Mouse (Mus musculus): ENCODE measurements at regions not wholly inside any gene's neighbourhood (a gene's known extent, or its start where the extent isn't known, plus 50 kb on each side); places are given as distances from the start of the nearest gene placed in this dataset.

- H3K4me2 ChIP-seq (ENCODE audit: low read depth, low read length), result no peak overlapping the region
- H3K4me3 ChIP-seq (ENCODE audit: low read length), result no peak overlapping the region
- H3K9me3 ChIP-seq (ENCODE audit: control insufficient read depth, low read length), result no peaks in the 10 kb centered on the region
- no peak for ATAC-seq (ENCODE audit: low read depth)
- H3K9ac ChIP-seq (ENCODE audit: low read length), result no peak overlapping the region
- no peaks in the 10 kb centered on the region for H3K36me3 ChIP-seq (ENCODE audit: control insufficient read depth, insufficient read depth, low read length)
- H3K27ac ChIP-seq (ENCODE audit: low read length), result no peak overlapping the region
- H3K27me3 ChIP-seq (ENCODE audit: control insufficient read depth, insufficient read depth, low read depth, low read length), result no peaks in the 10 kb centered on the region
- WGBS, result 60% methylated on average over 2 of the region's 2 CpGs
- H3K4me1 ChIP-seq (replicated peaks; ENCODE audit: control insufficient read depth, insufficient read depth, low read length), result no peaks in the 10 kb centered on the region
Observed at GRCm38 (mm10) chr14:15809083-15809482, 370.3 kb upstream of the Lrrc3b start.

GRCm38 (mm10) chr14:15841390-15842023 is 402.7 kb upstream of the Lrrc3b start:
- Histone ChIP-seq H3K4me1 (replicated peaks; ENCODE audit: control insufficient read depth, insufficient read depth, low read length) (no peaks in the 10 kb centered on the region), H3K9me3 (ENCODE audit: control insufficient read depth, low read length) (no peaks in the 10 kb centered on the region), H3K4me2 (ENCODE audit: low read depth, low read length) (no peak overlapping the region), H3K9ac (ENCODE audit: low read length) (no peak overlapping the region), H3K27me3 (ENCODE audit: control insufficient read depth, insufficient read depth, low read depth, low read length) (no peaks in the 10 kb centered on the region), H3K4me3 (ENCODE audit: low read length) (no peak overlapping the region), H3K27ac (ENCODE audit: low read length) (no peak overlapping the region), H3K36me3 (ENCODE audit: control insufficient read depth, insufficient read depth, low read length) (no peaks in the 10 kb centered on the region)
- no peak for ATAC-seq (ENCODE audit: low read depth)
- WGBS, result 75% methylated on average over 1 of the region's 1 CpGs

- Histone ChIP-seq H3K4me2 (ENCODE audit: low read depth, low read length) (no peak overlapping the region), H3K9ac (ENCODE audit: low read length) (no peak overlapping the region), H3K4me3 (ENCODE audit: low read length) (no peak overlapping the region), H3K36me3 (ENCODE audit: control insufficient read depth, insufficient read depth, low read length) (no peaks in the 10 kb centered on the region), H3K4me1 (replicated peaks; ENCODE audit: control insufficient read depth, insufficient read depth, low read length) (no peaks in the 10 kb centered on the region), H3K27me3 (ENCODE audit: control insufficient read depth, insufficient read depth, low read depth, low read length) (no peaks in the 10 kb centered on the region), H3K27ac (ENCODE audit: low read length) (no peak overlapping the region), H3K9me3 (ENCODE audit: control insufficient read depth, low read length) (no peaks in the 10 kb centered on the region)
- 39% methylated on average over 1 of the region's 1 CpGs for WGBS
- ATAC-seq (ENCODE audit: low read depth), result no peak
Observed at GRCm38 (mm10) chr14:15842024-15842599, 403.3 kb upstream of the Lrrc3b start.

- H3K4me2 ChIP-seq (ENCODE audit: low read depth, low read length), result no peak overlapping the region
- no peaks in the 10 kb centered on the region for H3K27me3 ChIP-seq (ENCODE audit: control insufficient read depth, insufficient read depth, low read depth, low read length)
- no peak overlapping the region for H3K27ac ChIP-seq (ENCODE audit: low read length)
- no peaks in the 10 kb centered on the region for H3K36me3 ChIP-seq (ENCODE audit: control insufficient read depth, insufficient read depth, low read length)
- H3K4me3 ChIP-seq (ENCODE audit: low read length), result no peak overlapping the region
- no peak overlapping the region for H3K9ac ChIP-seq (ENCODE audit: low read length)
- WGBS, result 61% methylated on average over 3 of the region's 3 CpGs
- H3K4me1 ChIP-seq (replicated peaks; ENCODE audit: control insufficient read depth, insufficient read depth, low read length), result no peaks in the 10 kb centered on the region
- no peak for ATAC-seq (ENCODE audit: low read depth)
- H3K9me3 ChIP-seq (ENCODE audit: control insufficient read depth, low read length), result no peaks in the 10 kb centered on the region
Observed at GRCm38 (mm10) chr14:15868520-15868919, 380.6 kb upstream of the Ngly1 start.

- ATAC-seq (ENCODE audit: low read depth), result no peak
- 79% methylated on average over 2 of the region's 2 CpGs for WGBS
- H3K4me1 ChIP-seq (replicated peaks; ENCODE audit: control insufficient read depth, insufficient read depth, low read length), result no peaks in the 10 kb centered on the region
- no peaks in the 10 kb centered on the region for H3K36me3 ChIP-seq (ENCODE audit: control insufficient read depth, insufficient read depth, low read length)
- H3K4me3 ChIP-seq (ENCODE audit: low read length), result no peak overlapping the region
- H3K9me3 ChIP-seq (ENCODE audit: control insufficient read depth, low read length), result no peaks in the 10 kb centered on the region
- no peak overlapping the region for H3K9ac ChIP-seq (ENCODE audit: low read length)
- no peak overlapping the region for H3K4me2 ChIP-seq (ENCODE audit: low read depth, low read length)
- no peaks in the 10 kb centered on the region for H3K27me3 ChIP-seq (ENCODE audit: control insufficient read depth, insufficient read depth, low read depth, low read length)
- H3K27ac ChIP-seq (ENCODE audit: low read length), result no peak overlapping the region
Observed at GRCm38 (mm10) chr14:15872013-15872412, 377.1 kb upstream of the Ngly1 start.

- no peaks in the 10 kb centered on the region for H3K27me3 ChIP-seq (ENCODE audit: control insufficient read depth, insufficient read depth, low read depth, low read length)
- no peaks in the 10 kb centered on the region for H3K9me3 ChIP-seq (ENCODE audit: control insufficient read depth, low read length)
- ATAC-seq (ENCODE audit: low read depth), result no peak
- H3K9ac ChIP-seq (ENCODE audit: low read length), result no peak overlapping the region
- H3K36me3 ChIP-seq (ENCODE audit: control insufficient read depth, insufficient read depth, low read length), result no peaks in the 10 kb centered on the region
- no peaks in the 10 kb centered on the region for H3K4me1 ChIP-seq (replicated peaks; ENCODE audit: control insufficient read depth, insufficient read depth, low read length)
- H3K4me3 ChIP-seq (ENCODE audit: low read length), result no peak overlapping the region
- no peak overlapping the region for H3K4me2 ChIP-seq (ENCODE audit: low read depth, low read length)
- H3K27ac ChIP-seq (ENCODE audit: low read length), result no peak overlapping the region
- WGBS, result 66% methylated on average over 3 of the region's 3 CpGs
Observed at GRCm38 (mm10) chr14:15880146-15880545, 368.9 kb upstream of the Ngly1 start.

GRCm38 (mm10) chr14:15881284-15881683 is 367.8 kb upstream of the Ngly1 start:
- 50% methylated on average over 1 of the region's 1 CpGs for WGBS
- no peaks in the 10 kb centered on the region for H3K9me3 ChIP-seq (ENCODE audit: control insufficient read depth, low read length)
- no peaks in the 10 kb centered on the region for H3K4me1 ChIP-seq (replicated peaks; ENCODE audit: control insufficient read depth, insufficient read depth, low read length)
- H3K27me3 ChIP-seq (ENCODE audit: control insufficient read depth, insufficient read depth, low read depth, low read length), result no peaks in the 10 kb centered on the region
- no peaks in the 10 kb centered on the region for H3K36me3 ChIP-seq (ENCODE audit: control insufficient read depth, insufficient read depth, low read length)
- no peak overlapping the region for H3K4me3 ChIP-seq (ENCODE audit: low read length)
- no peak overlapping the region for H3K4me2 ChIP-seq (ENCODE audit: low read depth, low read length)
- ATAC-seq (ENCODE audit: low read depth), result no peak
- no peak overlapping the region for H3K9ac ChIP-seq (ENCODE audit: low read length)
- no peak overlapping the region for H3K27ac ChIP-seq (ENCODE audit: low read length)

GRCm38 (mm10) chr14:15884641-15885340 is 364.3 kb upstream of the Ngly1 start:
- H3K4me2 ChIP-seq (ENCODE audit: low read depth, low read length), result no peak overlapping the region
- H3K4me3 ChIP-seq (ENCODE audit: low read length), result no peak overlapping the region
- H3K27ac ChIP-seq (ENCODE audit: low read length), result no peak overlapping the region
- no peaks in the 10 kb centered on the region for H3K36me3 ChIP-seq (ENCODE audit: control insufficient read depth, insufficient read depth, low read length)
- WGBS, result 40% methylated on average over 2 of the region's 2 CpGs
- no peaks in the 10 kb centered on the region for H3K27me3 ChIP-seq (ENCODE audit: control insufficient read depth, insufficient read depth, low read depth, low read length)
- no peak for ATAC-seq (ENCODE audit: low read depth)
- H3K9me3 ChIP-seq (ENCODE audit: control insufficient read depth, low read length), result no peaks in the 10 kb centered on the region
- no peaks in the 10 kb centered on the region for H3K4me1 ChIP-seq (replicated peaks; ENCODE audit: control insufficient read depth, insufficient read depth, low read length)
- H3K9ac ChIP-seq (ENCODE audit: low read length), result no peak overlapping the region

- H3K27me3 ChIP-seq (ENCODE audit: control insufficient read depth, insufficient read depth, low read depth, low read length), result no peaks in the 10 kb centered on the region
- ATAC-seq (ENCODE audit: low read depth), result no peak
- no peak overlapping the region for H3K4me3 ChIP-seq (ENCODE audit: low read length)
- H3K4me1 ChIP-seq (replicated peaks; ENCODE audit: control insufficient read depth, insufficient read depth, low read length), result no peaks in the 10 kb centered on the region
- no peak overlapping the region for H3K27ac ChIP-seq (ENCODE audit: low read length)
- H3K4me2 ChIP-seq (ENCODE audit: low read depth, low read length), result no peak overlapping the region
- H3K9me3 ChIP-seq (ENCODE audit: control insufficient read depth, low read length), result no peaks in the 10 kb centered on the region
- WGBS, result 42% methylated on average over 1 of the region's 1 CpGs
- no peak overlapping the region for H3K9ac ChIP-seq (ENCODE audit: low read length)
- H3K36me3 ChIP-seq (ENCODE audit: control insufficient read depth, insufficient read depth, low read length), result no peaks in the 10 kb centered on the region
Observed at GRCm38 (mm10) chr14:15897098-15897497, 352.0 kb upstream of the Ngly1 start.
